ENCODE assay signal across 8 mouse cellular contexts in the genomic region with DNA sequence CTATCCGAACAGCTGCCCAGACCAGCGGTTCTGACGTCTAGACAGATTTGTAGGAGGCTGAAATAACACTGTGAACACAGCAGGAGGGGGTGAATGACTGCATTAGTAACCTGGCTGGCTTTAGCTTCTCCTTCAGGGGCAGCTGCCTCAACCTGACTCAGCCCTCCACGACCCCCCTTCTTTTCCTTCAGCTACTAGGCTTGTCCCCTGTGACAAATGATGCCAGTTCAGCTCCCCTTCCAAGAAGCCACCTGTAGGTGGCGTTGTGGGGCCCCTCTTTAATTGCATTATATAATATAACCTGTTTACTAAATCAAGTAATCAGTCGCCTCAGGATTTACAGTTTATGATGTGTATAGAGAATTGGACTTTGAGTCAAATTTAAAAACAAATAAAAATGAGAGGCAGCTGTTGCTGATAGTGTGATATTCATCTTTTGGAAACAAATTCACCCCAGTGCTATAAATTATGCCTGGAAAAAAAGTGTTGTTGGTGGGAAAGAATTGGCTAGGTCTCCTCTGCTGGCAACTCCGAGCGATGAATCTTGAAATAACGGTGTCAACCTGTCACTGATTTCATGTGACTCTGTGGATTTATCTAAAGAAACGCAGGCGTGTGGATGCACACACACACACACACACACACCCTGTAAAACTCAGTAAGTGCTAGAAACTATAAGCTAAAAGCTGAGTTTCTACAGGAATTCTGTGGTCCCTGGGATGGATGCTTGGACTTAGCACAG.
A peak's percentile ranks its signal among the peaks of the same experiment; 100 is the strongest.
DNase-seq lines count a peak whose midpoint lies in the region; ATAC-seq and TF ChIP-seq lines count a peak whose summit lies in the region.
"Had no signal": no experiment of that assay in that cellular context is flagged by ENCODE, and none has a peak within 500 bp of the region (broad histone marks: within the 10 kb centered on the region; RNA-seq: fewer than 3 reads in every experiment).

No protein-coding gene starts in this region.

- 65% methylated on average over 11 of the region's 11 CpGs for WGBS in hindbrain, embryonic 10.5 days
- 58% methylated on average over 11 of the region's 11 CpGs for WGBS in hindbrain, embryonic 16.5 days
- 56% methylated on average over 11 of the region's 11 CpGs for WGBS in hindbrain, postnatal 0 days

- H3K36me3 ChIP-seq in hindbrain, embryonic 10.5 days, result no peaks in the 10 kb centered on the region; the same call in 1 of the 2 replicates
- H3K36me3 ChIP-seq in hindbrain, embryonic 16.5 days (ENCODE audit: control insufficient read depth, insufficient read depth, low read length), result no peaks in the 10 kb centered on the region
- no peaks in the 10 kb centered on the region for H3K36me3 ChIP-seq in hindbrain, postnatal 0 days (ENCODE audit: insufficient read depth, low read length)
- H3K36me3 ChIP-seq: lung, embryonic 15.5 days had no signal

- H3K9ac ChIP-seq in hindbrain, embryonic 16.5 days (ENCODE audit: low read depth, low read length), result no peak overlapping the region
- H3K9ac ChIP-seq in hindbrain, postnatal 0 days (replicated peaks; ENCODE audit: low read length), result no peak overlapping the region
- H3K9ac ChIP-seq: lung, embryonic 15.5 days had no signal

- H3K9me3 ChIP-seq in hindbrain, embryonic 10.5 days, result no peaks in the 10 kb centered on the region
- no peaks in the 10 kb centered on the region for H3K9me3 ChIP-seq in hindbrain, embryonic 16.5 days (ENCODE audit: control insufficient read depth, low read length)
- H3K9me3 ChIP-seq in hindbrain, postnatal 0 days (ENCODE audit: low read length), result no peaks in the 10 kb centered on the region
- H3K9me3 ChIP-seq: lung, embryonic 15.5 days had no signal

- TF ChIP-seq CTCF in hindbrain, postnatal 0 days (IDR thresholded peaks at IDR 0.05; ENCODE audit: low read depth), result peak; percentile 55

- no peaks in the 10 kb centered on the region for H3K27me3 ChIP-seq in hindbrain, embryonic 10.5 days (ENCODE audit: insufficient read depth, poor library complexity, severe bottlenecking)
- H3K27me3 ChIP-seq in hindbrain, embryonic 16.5 days (replicated peaks; ENCODE audit: control insufficient read depth, insufficient read depth, low read length), result no peaks in the 10 kb centered on the region
- H3K27me3 ChIP-seq in hindbrain, postnatal 0 days (ENCODE audit: insufficient read depth, low read length), result no peaks in the 10 kb centered on the region
- H3K27me3 ChIP-seq: lung, embryonic 15.5 days had no signal

- DNase-seq in hindbrain, embryonic 10.5 days (ENCODE audit: low spot score), result no peak
- DNase-seq in 3T3-L1 (ENCODE audit: low read depth, low spot score), result peak; percentile 49
- DNase-seq in Muller cell, postnatal 12 days (ENCODE audit: inconsistent ontology term), result peak; percentile 35
- DNase-seq in hindbrain, postnatal 0 days (ENCODE audit: low spot score), result peak; percentile 62
- peak; percentile 46 for DNase-seq in skeletal muscle tissue, adult 2 months (ENCODE audit: low read depth, low spot score)
- no peak for DNase-seq in urinary bladder, adult 2 months (ENCODE audit: low spot score)

- no peak overlapping the region for H3K4me2 ChIP-seq in hindbrain, embryonic 16.5 days (ENCODE audit: low read length)
- no peak overlapping the region for H3K4me2 ChIP-seq in hindbrain, postnatal 0 days (ENCODE audit: low read depth, low read length)
- H3K4me2 ChIP-seq: lung, embryonic 15.5 days had no signal

- H3K27ac ChIP-seq in hindbrain, embryonic 10.5 days, result peak overlapping the region; percentile 57
- H3K27ac ChIP-seq in hindbrain, embryonic 16.5 days (ENCODE audit: low read depth, low read length), result no peak overlapping the region
- no peak overlapping the region for H3K27ac ChIP-seq in hindbrain, postnatal 0 days
- H3K27ac ChIP-seq: lung, embryonic 15.5 days had no signal

- no peak overlapping the region for H3K4me3 ChIP-seq in hindbrain, embryonic 10.5 days
- H3K4me3 ChIP-seq in hindbrain, embryonic 16.5 days (ENCODE audit: low read length), result no peak overlapping the region
- no peak overlapping the region for H3K4me3 ChIP-seq in hindbrain, postnatal 0 days (ENCODE audit: low read length)
- H3K4me3 ChIP-seq: lung, embryonic 15.5 days had no signal

- ATAC-seq in hindbrain, embryonic 16.5 days, result no peak
- 0 out of 2 replicates have a peak, but pooled peaks have one; percentile 36 for ATAC-seq in hindbrain, postnatal 0 days

- H3K4me1 ChIP-seq in hindbrain, embryonic 10.5 days (replicated peaks), result peaks cover 85% of the 10 kb centered on the region
- peaks cover 2% of the 10 kb centered on the region; the same call in 1 of the 2 replicates for H3K4me1 ChIP-seq in hindbrain, embryonic 16.5 days (ENCODE audit: control insufficient read depth, insufficient read depth, low read depth, low read length)
- no peaks in the 10 kb centered on the region for H3K4me1 ChIP-seq in hindbrain, postnatal 0 days (ENCODE audit: insufficient read depth, low read length)

Comparison
In these comparisons a context has a peak if more than half of its experiments do, and no peak if none do; other contexts are left out.
1. DNase-seq: peak in 3T3-L1 (single experiment), Muller cell, postnatal 12 days (single experiment), hindbrain, postnatal 0 days (single experiment) and skeletal muscle tissue, adult 2 months (single experiment); none in hindbrain, embryonic 10.5 days (single experiment) and urinary bladder, adult 2 months (single experiment).